Mouse (Mus musculus) ES-E14 (cell line): ENCODE data around the gene Irf2bp2. TPM values are rescaled to one million over a fixed set of nuclear protein-coding genes. Genes with fewer than 3 reads are reported as not detected.

Experiments used
- DNase-seq: peaks from one replicate; pipeline ENCODE4 v3.0.0-alpha.2; 2013; ENCODE audit warnings: low read depth, low spot score
- H3K27ac ChIP-seq: 2 replicates; pipeline ENCODE4 v1.5.1; 2012; ENCODE audit warnings: low read depth, mild to moderate bottlenecking, low read length, moderate library complexity, mixed read lengths; ENCODE audit not compliant: poor library complexity, insufficient read depth, severe bottlenecking
- H3K36me3 ChIP-seq: 2 replicates; pipeline ENCODE4 v1.6.1; 2012; ENCODE audit warnings: mild to moderate bottlenecking, low read length, moderate library complexity, mixed read lengths; ENCODE audit not compliant: control insufficient read depth, poor library complexity, insufficient read depth, severe bottlenecking
- H3K4me1 ChIP-seq, 2 experiments: fragments of 150-350 bp in 1 of 2; sonication (generic) in 1 of 2; 2 replicates each; pipeline ENCODE4 v1.6.1; 2012; ENCODE audit warnings: low read length in 2 of 2, mild to moderate bottlenecking in 1 of 2, mixed read lengths in 1 of 2; ENCODE audit not compliant: control insufficient read depth in 2 of 2, insufficient read depth in 2 of 2, poor library complexity in 1 of 2
- H3K4me3 ChIP-seq, 2 experiments: fragments of 150-350 bp in 1 of 2; sonication (generic) in 1 of 2; 2 replicates each; pipeline ENCODE4 v1.5.1; 2012; ENCODE audit warnings: low read length in 2 of 2, low read depth in 1 of 2, mild to moderate bottlenecking in 1 of 2, mixed read lengths in 1 of 2; ENCODE audit not compliant: insufficient read depth in 1 of 2, poor library complexity in 1 of 2, severe bottlenecking in 1 of 2
- H3K9ac ChIP-seq: 2 replicates; pipeline ENCODE4 v1.6.1; 2012; ENCODE audit warnings: low read depth, mild to moderate bottlenecking, low read length, mixed read lengths; ENCODE audit not compliant: poor library complexity, insufficient read depth, severe bottlenecking
- H3K9me3 ChIP-seq: fragments of 150-350 bp; sonication (generic); 2 replicates; pipeline ENCODE4 v1.6.1; 2012; ENCODE audit warnings: low read depth, mild to moderate bottlenecking, low read length; ENCODE audit not compliant: control insufficient read depth, insufficient read depth
- CHD2 ChIP-seq: IDR thresholded peaks from 2 replicates; pipeline ENCODE4 v1.6.1; 2014; ENCODE audit warnings: mild to moderate bottlenecking, low read depth, low read length, inconsistent platforms
- HCFC1 ChIP-seq: IDR thresholded peaks from 2 replicates; pipeline ENCODE4 v1.6.1; 2012; ENCODE audit warnings: low read length, inconsistent platforms, borderline replicate concordance; ENCODE audit not compliant: insufficient read depth
- MAFK ChIP-seq: IDR thresholded peaks from 2 replicates; pipeline ENCODE4 v1.6.1; 2014; ENCODE audit warnings: mild to moderate bottlenecking, low read depth, low read length, inconsistent platforms; ENCODE audit not compliant: insufficient read depth
- ZC3H11A ChIP-seq: IDR thresholded peaks from 2 replicates; pipeline ENCODE4 v1.6.1; 2012; ENCODE audit warnings: low read depth, mild to moderate bottlenecking, inconsistent platforms, low read length, borderline replicate concordance
- ZNF384 ChIP-seq: IDR thresholded peaks from 2 replicates; pipeline ENCODE4 v1.6.1; 2012; ENCODE audit warnings: low read depth, low read length, inconsistent platforms
- in situ Hi-C, 2 experiments: fragments of 600-800 bp; cut with MboI; formaldehyde crosslinking; loops; one replicate each; pipeline ENCODE4 v1.15.1; 2025; ENCODE audit warnings: low sequenced_read_pairs in 2 of 2, inconsistent platforms in 1 of 2; ENCODE audit not compliant: unreplicated experiment in 2 of 2
- total RNA-seq: library from RNA; depleted of rRNA; stranded (reverse); fragments of 300-350 nt; gene quantifications from 2 replicates; pipeline ENCODE4 v1.2.3, GENCODE M21; 2012

Irf2bp2 gene
- total RNA-seq, 1 experiment: 25.7 TPM

DNA sequence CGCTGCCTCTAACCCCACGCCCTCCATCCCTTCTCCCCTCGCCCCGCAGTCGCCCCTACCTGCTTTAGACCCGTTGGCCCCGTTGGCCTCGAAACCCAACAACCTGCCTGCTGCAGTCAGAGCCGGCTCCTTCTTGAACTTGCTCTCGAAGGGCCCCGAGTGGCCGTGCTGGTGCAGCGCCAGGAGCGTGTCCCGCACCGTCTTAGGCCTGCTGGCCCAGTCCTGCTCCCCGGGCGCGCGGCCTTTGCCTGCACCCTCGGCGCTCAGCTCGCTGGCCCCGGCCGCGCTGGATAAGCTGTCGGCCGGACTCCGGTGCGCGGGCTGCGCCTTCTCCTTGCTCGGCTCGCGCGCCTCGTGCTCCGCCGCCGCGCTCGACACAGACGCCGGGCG lies 1.4 kb downstream of the Irf2bp2 start:
- H3K36me3 ChIP-seq: peaks cover 21% of the 10 kb centered on the region
- no peak for DNase-seq
- peak overlapping the region; percentile 86 for H3K27ac ChIP-seq

DNA sequence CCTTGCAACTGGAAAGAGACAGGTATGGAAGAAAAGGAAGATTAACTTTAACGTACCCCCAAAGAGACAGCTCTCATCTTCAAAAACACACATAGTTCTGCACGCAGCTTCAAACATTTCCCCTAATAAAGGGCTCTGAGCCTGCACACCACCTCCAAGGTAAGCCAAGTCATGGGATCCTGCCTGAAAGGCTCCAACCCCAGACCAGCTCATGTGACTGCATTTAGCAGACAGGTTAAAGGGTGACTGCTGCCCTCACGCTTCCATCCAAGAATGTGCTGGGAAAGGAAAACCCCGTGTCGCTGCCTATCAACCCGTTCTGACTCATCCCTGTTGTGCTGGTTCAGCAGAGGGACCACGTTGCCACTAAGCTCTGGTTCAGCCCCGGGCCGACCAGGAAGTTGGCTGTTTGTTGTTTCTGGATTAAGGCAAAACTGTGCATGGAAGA lies 1.9 kb downstream of the Irf2bp2 start:
- Histone ChIP-seq H3K36me3 (peaks cover 21% of the 10 kb centered on the region), H3K4me1 (peaks cover 4 to 25% of the 10 kb centered on the region in 2 experiments; a peak in 3 of 4 replicates), H3K27ac (0 out of 2 replicates have a peak overlapping the region, but pooled peaks have one; percentile 38), H3K9ac (peak overlapping the region; percentile 85), H3K4me3 (peak overlapping the region; percentile 80 to 85), H3K9me3 (no peaks in the 10 kb centered on the region)
- TF ChIP-seq MAFK (peak; percentile 45; the same call in 1 of the 2 replicates), ZNF384 (no peak), ZC3H11A (no peak), CHD2 (no peak), HCFC1 (no peak)
- in situ Hi-C loops: no loop called here
- DNase-seq: no peak

More for the DNA sequence above, 1.4 kb downstream of the Irf2bp2 start:
- TF ChIP-seq ZNF384 (no peak), ZC3H11A (no peak), MAFK (no peak), CHD2 (no peak), HCFC1 (no peak)
- no peaks in the 10 kb centered on the region for H3K9me3 ChIP-seq
- H3K4me1 ChIP-seq: peaks cover 4 to 27% of the 10 kb centered on the region in 2 experiments; a peak in 2 of 4 replicates
- H3K9ac ChIP-seq: peak overlapping the region; percentile 85
- in situ Hi-C loops: no loop called here
- H3K4me3 ChIP-seq: peak overlapping the region; percentile 80 to 85

DNA sequence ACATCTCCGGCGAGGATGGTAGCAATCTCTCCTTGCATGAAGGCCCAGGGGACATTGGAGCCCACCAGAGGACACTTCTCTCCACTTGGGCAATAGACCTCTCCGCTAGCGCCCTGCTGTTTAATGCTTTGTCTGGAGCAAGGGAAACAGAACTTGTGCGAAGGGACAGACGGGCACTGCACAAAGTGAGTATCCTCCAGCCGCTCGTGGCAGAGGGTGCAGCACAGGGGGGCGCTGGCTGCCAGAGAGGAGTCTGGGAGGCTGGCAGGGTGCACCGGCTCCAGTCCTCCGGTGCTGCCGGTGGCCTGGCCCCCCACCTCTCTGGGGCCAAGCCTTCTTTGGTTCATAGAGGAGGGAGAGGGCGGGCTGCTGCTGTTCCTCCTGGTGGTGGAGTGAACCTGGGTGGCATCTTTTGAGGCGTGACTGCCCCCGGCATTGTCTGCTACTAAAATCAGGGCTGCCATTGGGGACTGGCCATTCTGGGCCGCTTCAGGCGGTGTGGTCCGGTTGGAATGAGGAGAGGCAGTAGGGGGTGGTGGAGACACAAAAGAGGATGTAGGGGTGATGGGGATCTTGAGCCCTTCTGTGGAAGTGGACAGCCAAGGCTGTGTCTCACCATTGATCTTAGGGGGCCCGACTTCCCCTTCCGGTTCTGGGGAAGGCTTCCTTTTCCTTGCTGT lies 2.5 kb downstream of the Irf2bp2 start:
- H3K9me3 ChIP-seq: no peaks in the 10 kb centered on the region
- peak overlapping the region; percentile 85 for H3K9ac ChIP-seq
- peaks cover 21% of the 10 kb centered on the region for H3K36me3 ChIP-seq
- TF ChIP-seq CHD2: no peak
- no peak for TF ChIP-seq HCFC1
- no peak for TF ChIP-seq MAFK
- TF ChIP-seq ZNF384: no peak
- TF ChIP-seq ZC3H11A: no peak
- 0 out of 2 replicates have a peak overlapping the region, but pooled peaks have one; percentile 38 for H3K27ac ChIP-seq
- in situ Hi-C loops: no loop called here
- H3K4me1 ChIP-seq: peaks cover 2 to 22% of the 10 kb centered on the region in 2 experiments; a peak in 3 of 4 replicates
- H3K4me3 ChIP-seq: peak overlapping the region; percentile 80 to 85
- no peak for DNase-seq

DNA sequence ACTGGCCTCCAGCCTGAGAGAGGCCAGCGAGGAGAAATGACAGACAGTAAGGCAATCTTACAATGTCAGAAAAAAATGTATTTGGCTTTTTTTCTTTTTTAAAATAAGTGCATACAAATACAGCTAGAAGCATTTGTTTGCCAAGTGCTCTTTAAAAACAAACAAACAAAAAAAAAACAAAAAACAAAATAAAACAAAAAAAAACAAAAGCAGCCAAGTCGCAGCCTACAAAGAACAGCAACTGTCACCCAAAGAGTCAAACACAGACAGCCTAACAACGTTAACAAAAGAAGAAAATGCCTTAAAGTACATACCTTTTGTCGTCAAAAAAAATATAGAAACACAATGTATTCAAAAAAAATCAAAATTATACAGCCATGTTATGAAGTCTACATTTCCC lies 3.2 kb downstream of the Irf2bp2 start:
- in situ Hi-C loops: no loop called here
- Histone ChIP-seq H3K36me3 (peaks cover 21% of the 10 kb centered on the region), H3K27ac (no peak overlapping the region), H3K4me3 (peak overlapping the region; percentile 51 to 80), H3K4me1 (peaks cover 2 to 20% of the 10 kb centered on the region in 2 experiments; a peak in 2 of 4 replicates), H3K9ac (0 out of 2 replicates have a peak overlapping the region, but pooled peaks have one; percentile 30), H3K9me3 (no peaks in the 10 kb centered on the region)
- DNase-seq: no peak
- TF ChIP-seq MAFK (no peak), HCFC1 (no peak), CHD2 (no peak), ZC3H11A (no peak)
